Mouse (Mus musculus): Measurements from ENCODE around the gene Brinp1.

Brinp1 gene

GRCm38 (mm10) chr4:68806502-68806901, 147.7 kb downstream of the Brinp1 start:
- DNase-seq = no peak

GRCm38 (mm10) chr4:68801923-68802855, 152.0 kb downstream of the Brinp1 start:
- no peak for DNase-seq

GRCm38 (mm10) chr4:68790003-68790402, 164.2 kb downstream of the Brinp1 start:
- no peak for DNase-seq

- DNase-seq = no peak
Observed at GRCm38 (mm10) chr4:68788477-68788999, 165.7 kb downstream of the Brinp1 start.

- no peak for DNase-seq
Observed at GRCm38 (mm10) chr4:68787642-68788041, 166.6 kb downstream of the Brinp1 start.

GRCm38 (mm10) chr4:68768256-68768655, 185.9 kb downstream of the Brinp1 start:
- no peak for DNase-seq

- no peak for DNase-seq
Observed at GRCm38 (mm10) chr4:68767393-68767792, 186.8 kb downstream of the Brinp1 start.

- DNase-seq = no peak
Observed at GRCm38 (mm10) chr4:68765772-68766573, 188.2 kb downstream of the Brinp1 start.

GRCm38 (mm10) chr4:68764937-68765336, 189.3 kb downstream of the Brinp1 start:
- DNase-seq = no peak

- no peak for DNase-seq
Observed at GRCm38 (mm10) chr4:68720983-68721382, 233.2 kb downstream of the Brinp1 start.

Measured in kidney, adult 9 months (tissue).